Mouse (Mus musculus): ENCODE data around the gene Gm48552. TPM values are rescaled to one million over a fixed set of nuclear protein-coding genes. Genes with fewer than 3 reads are reported as not detected.

Gene Gm48552
- polyA plus RNA-seq, 1 experiment = 0.73 TPM

DNA sequence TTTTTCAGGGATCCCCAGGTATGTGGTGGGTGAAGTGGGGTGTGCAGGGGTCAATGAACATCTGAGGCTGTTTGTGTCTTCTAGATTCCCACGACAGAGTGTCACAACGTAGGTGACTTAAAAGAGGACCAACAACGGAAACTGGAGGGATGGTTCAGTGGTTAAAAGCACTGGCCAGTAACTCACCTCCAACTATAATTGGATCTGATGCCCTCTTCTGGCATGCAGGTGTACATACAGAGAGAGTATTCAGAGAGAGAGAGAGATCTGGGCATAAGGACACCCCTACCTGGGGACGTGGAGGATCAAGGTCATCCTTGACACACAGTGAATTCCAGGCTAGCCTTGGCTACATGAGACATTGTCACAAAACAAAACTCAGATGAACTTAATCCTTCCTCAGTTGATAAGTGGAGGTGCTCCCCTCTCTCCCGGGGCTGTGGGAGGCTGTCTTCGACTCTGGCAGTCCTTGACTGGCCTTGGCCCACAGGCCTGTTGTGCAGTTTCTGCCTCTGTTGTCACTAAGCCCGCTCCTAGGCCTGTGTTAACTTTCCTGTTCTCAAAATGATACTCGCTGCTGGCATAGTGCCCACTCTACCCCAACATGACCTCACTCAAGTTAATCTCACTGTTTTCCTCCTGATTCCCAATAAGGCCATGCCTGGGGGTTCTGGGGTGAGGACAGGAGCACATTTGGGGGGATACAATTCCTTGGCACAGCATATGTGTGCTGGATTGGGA is 44.2 kb upstream of the Gm48552 start:
- no peaks in the 10 kb centered on the region for H3K79me2 ChIP-seq (ENCODE audit: control insufficient read depth, insufficient read depth)
- no peak overlapping the region for H3K4me3 ChIP-seq
- H3ac ChIP-seq (ENCODE audit: control insufficient read depth, insufficient read length) = no peak overlapping the region
- TF ChIP-seq E2F4 (IDR thresholded peaks at IDR 0.05; ENCODE audit: insufficient read depth) (no peak), REST (IDR thresholded peaks at IDR 0.05; ENCODE audit: insufficient read depth, insufficient read length) (no peak), POLR2AphosphoS2 (IDR thresholded peaks at IDR 0.05; ENCODE audit: insufficient read length, low read depth) (no peak), MYOG (IDR thresholded peaks at IDR 0.05; ENCODE audit: control insufficient read depth in 1 of 3, insufficient read depth in 1 of 3, insufficient read length in 2 of 3, low read depth in 2 of 3) (no peak), POLR2A (IDR thresholded peaks at IDR 0.05; ENCODE audit: insufficient read length, low read depth) (no peak), TCF12 (IDR thresholded peaks at IDR 0.05; ENCODE audit: insufficient read depth, poor library complexity, severe bottlenecking) (no peak), TCF3 (IDR thresholded peaks at IDR 0.05; ENCODE audit: insufficient read length, low read depth) (no peak), CEBPB (IDR thresholded peaks at IDR 0.05; ENCODE audit: insufficient read depth, poor library complexity, severe bottlenecking) (no peak), MYOD1 (IDR thresholded peaks at IDR 0.05; ENCODE audit: control insufficient read depth in 1 of 3, insufficient read length in 2 of 3, low read depth in 2 of 3) (no peak), SRF (IDR thresholded peaks at IDR 0.05; ENCODE audit: control insufficient read depth, insufficient read length, low read depth) (no peak), MAX (IDR thresholded peaks at IDR 0.05; ENCODE audit: low read depth) (no peak), USF1 (IDR thresholded peaks at IDR 0.05; ENCODE audit: low read depth) (no peak)
- peaks cover 9% of the 10 kb centered on the region for H3K36me3 ChIP-seq (ENCODE audit: control insufficient read depth, insufficient read depth)
- H3K27me3 ChIP-seq (ENCODE audit: control insufficient read depth, insufficient read depth, insufficient read length) = peaks cover 12% of the 10 kb centered on the region
- H3K4me2 ChIP-seq (ENCODE audit: low read depth) = no peak overlapping the region

DNA sequence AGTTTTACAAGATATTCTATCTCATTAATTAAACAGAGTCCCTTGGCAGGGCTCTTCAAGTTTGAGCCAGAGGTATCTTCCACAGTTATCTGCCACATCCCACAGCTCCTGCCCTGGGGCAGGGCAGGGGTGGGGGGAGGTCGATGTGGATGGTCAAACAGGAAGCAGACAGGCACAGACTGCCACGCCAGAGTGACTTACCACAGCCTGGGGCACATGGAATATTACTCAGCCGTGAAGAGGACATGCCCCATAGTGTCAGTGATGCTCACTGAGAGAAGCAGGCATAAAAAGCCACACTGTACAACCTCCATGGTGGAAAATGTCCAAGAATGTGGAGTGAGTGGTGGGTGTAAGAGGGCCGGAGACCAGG is 43.7 kb upstream of the Gm48552 start:
- Histone ChIP-seq H3ac (ENCODE audit: control insufficient read depth, insufficient read length) (no peak overlapping the region), H3K4me3 (no peak overlapping the region), H3K4me2 (ENCODE audit: low read depth) (no peak overlapping the region), H3K27me3 (ENCODE audit: control insufficient read depth, insufficient read depth, insufficient read length) (peaks cover 12% of the 10 kb centered on the region), H3K79me2 (ENCODE audit: control insufficient read depth, insufficient read depth) (no peaks in the 10 kb centered on the region), H3K36me3 (ENCODE audit: control insufficient read depth, insufficient read depth) (peaks cover 9% of the 10 kb centered on the region)
- TF ChIP-seq TCF12 (IDR thresholded peaks at IDR 0.05; ENCODE audit: insufficient read depth, poor library complexity, severe bottlenecking) (no peak), POLR2AphosphoS2 (IDR thresholded peaks at IDR 0.05; ENCODE audit: insufficient read length, low read depth) (peak; percentile 44)

DNA sequence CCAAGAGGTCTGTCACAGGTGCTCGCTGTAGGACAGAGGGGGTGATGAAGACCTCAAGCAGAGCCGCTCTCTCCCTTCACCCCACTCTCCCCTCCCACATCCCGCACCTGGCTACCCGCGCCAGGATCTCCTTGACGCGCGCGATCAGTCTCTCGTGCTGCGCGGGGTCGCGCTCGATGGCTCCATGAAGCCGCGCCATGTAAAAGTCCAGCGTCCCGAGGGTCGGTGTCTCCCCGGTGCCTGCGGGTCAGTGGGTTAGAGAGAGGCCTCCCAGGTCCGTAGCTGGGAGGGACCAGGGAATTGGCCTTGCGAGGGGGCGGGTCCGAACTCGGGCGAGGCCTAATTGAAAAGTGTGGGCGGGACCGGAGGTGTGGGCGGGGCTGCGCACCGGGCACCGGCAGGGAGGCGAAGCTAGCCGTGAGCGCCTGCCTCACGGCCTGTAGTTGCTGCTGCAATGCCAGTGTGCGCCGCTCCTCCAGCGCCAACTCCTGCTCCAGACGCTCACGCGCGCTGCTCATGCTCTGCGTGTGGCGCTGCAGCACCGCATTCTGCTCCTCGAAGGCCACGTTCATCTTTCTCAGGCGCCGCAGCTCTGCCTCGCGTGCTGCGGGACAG is 42.2 kb upstream of the Gm48552 start:
- Histone ChIP-seq H3K36me3 (ENCODE audit: control insufficient read depth, insufficient read depth) (peaks cover 9% of the 10 kb centered on the region), H3K27me3 (ENCODE audit: control insufficient read depth, insufficient read depth, insufficient read length) (peaks cover 12% of the 10 kb centered on the region), H3K79me2 (ENCODE audit: control insufficient read depth, insufficient read depth) (no peaks in the 10 kb centered on the region), H3K4me2 (ENCODE audit: low read depth) (no peak overlapping the region), H3K4me3 (no peak overlapping the region), H3ac (ENCODE audit: control insufficient read depth, insufficient read length) (no peak overlapping the region)
- TF ChIP-seq MAX (IDR thresholded peaks at IDR 0.05; ENCODE audit: low read depth) (no peak), TCF12 (IDR thresholded peaks at IDR 0.05; ENCODE audit: insufficient read depth, poor library complexity, severe bottlenecking) (no peak), POLR2A (IDR thresholded peaks at IDR 0.05; ENCODE audit: insufficient read length, low read depth) (no peak), POLR2AphosphoS2 (IDR thresholded peaks at IDR 0.05; ENCODE audit: insufficient read length, low read depth) (peak; percentile 41)

- peaks cover 9% of the 10 kb centered on the region for H3K36me3 ChIP-seq (ENCODE audit: control insufficient read depth, insufficient read depth)
- TF ChIP-seq TCF3 (IDR thresholded peaks at IDR 0.05; ENCODE audit: insufficient read length, low read depth) (no peak), CEBPB (IDR thresholded peaks at IDR 0.05; ENCODE audit: insufficient read depth, poor library complexity, severe bottlenecking) (no peak), TCF12 (IDR thresholded peaks at IDR 0.05; ENCODE audit: insufficient read depth, poor library complexity, severe bottlenecking) (no peak), MYOD1 (IDR thresholded peaks at IDR 0.05; ENCODE audit: control insufficient read depth in 1 of 3, insufficient read length in 2 of 3, low read depth in 2 of 3) (no peak), MYOG (IDR thresholded peaks at IDR 0.05; ENCODE audit: control insufficient read depth in 1 of 3, insufficient read depth in 1 of 3, insufficient read length in 2 of 3, low read depth in 2 of 3) (no peak), REST (IDR thresholded peaks at IDR 0.05; ENCODE audit: insufficient read depth, insufficient read length) (no peak), E2F4 (IDR thresholded peaks at IDR 0.05; ENCODE audit: insufficient read depth) (no peak)
- H3K4me3 ChIP-seq = peak overlapping the region; percentile 69
- no peaks in the 10 kb centered on the region for H3K79me2 ChIP-seq (ENCODE audit: control insufficient read depth, insufficient read depth)
- peak overlapping the region; percentile 100 for H3K4me2 ChIP-seq (ENCODE audit: low read depth)
- H3K27me3 ChIP-seq (ENCODE audit: control insufficient read depth, insufficient read depth, insufficient read length) = no peaks in the 10 kb centered on the region
- H3ac ChIP-seq (ENCODE audit: control insufficient read depth, insufficient read length) = peak overlapping the region; percentile 29
These were observed 39.7 kb upstream of the Gm48552 start for GRCm38 (mm10) chr10:81349146-81349545.

GRCm38 (mm10) chr10:81349961-81350350 is 38.8 kb upstream of the Gm48552 start:
- H3K4me3 ChIP-seq = peak overlapping the region; percentile 69
- H3K79me2 ChIP-seq (ENCODE audit: control insufficient read depth, insufficient read depth) = no peaks in the 10 kb centered on the region
- no peaks in the 10 kb centered on the region for H3K27me3 ChIP-seq (ENCODE audit: control insufficient read depth, insufficient read depth, insufficient read length)
- peak overlapping the region; percentile 100 for H3K4me2 ChIP-seq (ENCODE audit: low read depth)
- H3K36me3 ChIP-seq (ENCODE audit: control insufficient read depth, insufficient read depth) = peaks cover 9% of the 10 kb centered on the region
- peak overlapping the region; percentile 29 for H3ac ChIP-seq (ENCODE audit: control insufficient read depth, insufficient read length)
- TF ChIP-seq SRF (IDR thresholded peaks at IDR 0.05; ENCODE audit: control insufficient read depth, insufficient read length, low read depth) (peak; percentile 4), POLR2AphosphoS2 (IDR thresholded peaks at IDR 0.05; ENCODE audit: insufficient read length, low read depth) (no peak), POLR2A (IDR thresholded peaks at IDR 0.05; ENCODE audit: insufficient read length, low read depth) (peak; percentile 44)

Measured in myocyte (in vitro differentiated cells).